Mouse (Mus musculus) lung, embryonic 14.5 days (tissue): ENCODE measurements around the gene 5730455P16Rik. TPM values are rescaled to one million over a fixed set of nuclear protein-coding genes. Genes with fewer than 3 reads are reported as not detected.
"Not testable (repeated sequence)": the region's sequence is repeated elsewhere in the genome, so short reads cannot be mapped to it uniquely, and the experiment has no call there.

Source experiments
- ATAC-seq: fragments of 200-750 bp; cut with Nextera tagmentation; 2 replicates; pipeline ENCODE4 v1.8.0; 2017; ENCODE audit warnings: mild to moderate bottlenecking, moderate TSS enrichment, moderate library complexity; ENCODE audit not compliant: insufficient read depth
- DNase-seq: peaks from one replicate; pipeline ENCODE4 v3.0.0-alpha.2; 2015
- H3K27ac ChIP-seq: fragments of 300-500 bp; sonication (generic); 2 replicates; pipeline ENCODE4 v1.5.1; 2014; ENCODE audit warnings: low read depth, mild to moderate bottlenecking, moderate library complexity
- H3K27me3 ChIP-seq: fragments of 300-500 bp; sonication (generic); 2 replicates; pipeline ENCODE4 v1.6.1; 2014; ENCODE audit warnings: low read length, control low read depth; ENCODE audit not compliant: insufficient read depth
- H3K36me3 ChIP-seq: fragments of 300-500 bp; sonication (generic); 2 replicates; pipeline ENCODE4 v1.6.1; 2014; ENCODE audit warnings: control low read depth; ENCODE audit not compliant: insufficient read depth
- H3K4me1 ChIP-seq: fragments of 300-500 bp; sonication (generic); 2 replicates; pipeline ENCODE4 v1.6.1; 2014; ENCODE audit warnings: antibody characterized with exemption, control low read depth; ENCODE audit not compliant: insufficient read depth
- H3K4me2 ChIP-seq: fragments of 300-500 bp; sonication (generic); 2 replicates; pipeline ENCODE4 v1.6.1; 2014; ENCODE audit warnings: mild to moderate bottlenecking
- H3K4me3 ChIP-seq: fragments of 300-500 bp; sonication (generic); 2 replicates; pipeline ENCODE4 v1.5.1; 2014; ENCODE audit warnings: low read depth, low read length
- H3K9ac ChIP-seq: fragments of 300-500 bp; sonication (generic); 2 replicates; pipeline ENCODE4 v1.6.1; 2014
- H3K9me3 ChIP-seq: fragments of 300-500 bp; sonication (generic); 2 replicates; pipeline ENCODE4 v1.6.1; 2016; ENCODE audit warnings: low read depth, low read length, control low read depth
- CTCF ChIP-seq: IDR thresholded peaks from 2 replicates; pipeline ENCODE4 v1.5.1; 2016; ENCODE audit warnings: antibody characterized with exemption, low read depth
- WGBS: fragments of 180-500 bp; shearing (Covaris S2); extraction: QIAGEN DNeasy Blood & Tissue Kit; methylation state at CpG from one replicate; pipeline ENCODE4 v1.1.7; 2014; 5-methylcytosine and 5-hydroxymethylcytosine counted together
- polyA plus RNA-seq: library from polyadenylated mRNA; unstranded; fragments of >200 nt; fragmentation: Nextera tagmentation; extraction: Ambion mirVana; gene quantifications from 2 replicates; pipeline ENCODE4 v1.2.1, GENCODE M21; 2014

5730455P16Rik gene
- polyA plus RNA-seq, result 20.1 and 21.8 TPM in 2 replicates

- DNase-seq (peak; percentile 88), ATAC-seq (peak; percentile 89)
- TF ChIP-seq CTCF, result no peak
- Histone ChIP-seq H3K4me1 (no peaks in the 10 kb centered on the region), H3K36me3 (peaks cover 20% of the 10 kb centered on the region; the same call in 1 of the 2 replicates), H3K4me3 (peak within 1 kb of the TSS; percentile 85), H3K9me3 (no peaks in the 10 kb centered on the region), H3K27ac (peak within 1 kb of the TSS; percentile 85), H3K4me2 (peak within 1 kb of the TSS; percentile 69), H3K9ac (peak within 1 kb of the TSS; percentile 94), H3K27me3 (no peaks in the 10 kb centered on the region)
- WGBS, result 2% methylated on average over 38 of the region's 43 CpGs
Observed at GRCm38 (mm10) chr11:80377712-80378451, at the start of gene 5730455P16Rik. TSS of gene 5730455P16Rik (minus strand) at chr11:80378034.

GRCm38 (mm10) chr11:80426029-80426813 is 48.4 kb upstream of the 5730455P16Rik start:
- H3K27ac ChIP-seq, H3K4me2 ChIP-seq, DNase-seq, H3K27me3 ChIP-seq, H3K4me3 ChIP-seq, ATAC-seq, H3K9me3 ChIP-seq, H3K9ac ChIP-seq, H3K36me3 ChIP-seq, H3K4me1 ChIP-seq: not testable (repeated sequence)
- 78% methylated on average over 16 of the region's 16 CpGs for WGBS

GRCm38 (mm10) chr11:80425247-80425778 is 47.5 kb upstream of the 5730455P16Rik start:
- no peak for TF ChIP-seq CTCF

GRCm38 (mm10) chr11:80424691-80425090 is 46.9 kb upstream of the 5730455P16Rik start:
- Histone ChIP-seq H3K4me3 (no peak overlapping the region), H3K9me3 (no peaks in the 10 kb centered on the region), H3K9ac (no peak overlapping the region), H3K4me1 (no peaks in the 10 kb centered on the region), H3K4me2 (no peak overlapping the region), H3K27ac (no peak overlapping the region), H3K27me3 (no peaks in the 10 kb centered on the region), H3K36me3 (no peaks in the 10 kb centered on the region)
- no peak for TF ChIP-seq CTCF
- WGBS, result 74% methylated on average over 2 of the region's 2 CpGs
- ATAC-seq (no peak), DNase-seq (no peak)

More at GRCm38 (mm10) chr11:80425247-80425778, 47.5 kb upstream of the 5730455P16Rik start:
- H3K36me3 ChIP-seq, result no peaks in the 10 kb centered on the region
- no peak overlapping the region for H3K27ac ChIP-seq
- WGBS, result 61% methylated on average over 5 of the region's 5 CpGs
- no peak for DNase-seq
- H3K4me1 ChIP-seq, result no peaks in the 10 kb centered on the region
- H3K4me2 ChIP-seq, result no peak overlapping the region
- no peak overlapping the region for H3K9ac ChIP-seq
- ATAC-seq, result no peak
- H3K9me3 ChIP-seq, result no peaks in the 10 kb centered on the region
- H3K27me3 ChIP-seq, result no peaks in the 10 kb centered on the region
- H3K4me3 ChIP-seq, result no peak overlapping the region

- no peak for TF ChIP-seq CTCF
Observed at GRCm38 (mm10) chr11:80421421-80422047, 43.7 kb upstream of the 5730455P16Rik start.

GRCm38 (mm10) chr11:80420202-80420984 is 42.6 kb upstream of the 5730455P16Rik start:
- Histone ChIP-seq H3K4me2 (no peak overlapping the region), H3K27me3 (no peaks in the 10 kb centered on the region), H3K27ac (no peak overlapping the region), H3K4me1 (no peaks in the 10 kb centered on the region), H3K9ac (no peak overlapping the region), H3K4me3 (no peak overlapping the region), H3K9me3 (no peaks in the 10 kb centered on the region), H3K36me3 (0 out of 2 replicates have a peak, but pooled peaks cover 3% of the 10 kb centered on the region)
- no peak for ATAC-seq
- TF ChIP-seq CTCF, result no peak
- 51% methylated on average over 2 of the region's 2 CpGs for WGBS
- DNase-seq, result no peak

More at GRCm38 (mm10) chr11:80421421-80422047, 43.7 kb upstream of the 5730455P16Rik start:
- Histone ChIP-seq H3K4me2 (no peak overlapping the region), H3K27ac (no peak overlapping the region), H3K36me3 (no peaks in the 10 kb centered on the region), H3K27me3 (no peaks in the 10 kb centered on the region), H3K9ac (no peak overlapping the region), H3K4me1 (no peaks in the 10 kb centered on the region), H3K9me3 (no peaks in the 10 kb centered on the region), H3K4me3 (no peak overlapping the region)
- ATAC-seq (no peak), DNase-seq (no peak)
- WGBS, result 74% methylated on average over 7 of the region's 7 CpGs
